ENCODE assay signal across 8 mouse cellular contexts in genomic region chr4:135273307-135273682, GRCm38 (mm10). TPM values are rescaled to one million over a fixed set of nuclear protein-coding genes. Genes with fewer than 3 reads are reported as not detected.
A peak's percentile ranks its signal among the peaks of the same experiment; 100 is the strongest.
DNase-seq lines count a peak whose midpoint lies in the region; ATAC-seq and TF ChIP-seq lines count a peak whose summit lies in the region.

No protein-coding gene starts in this region.

- H3K4me3 ChIP-seq in thymus, adult 2 months (ENCODE audit: control insufficient read depth, insufficient read depth, low read length), result peak overlapping the region; percentile 34
- H3K4me3 ChIP-seq in forebrain, postnatal 0 days (ENCODE audit: low read depth, low read length), result peak overlapping the region; percentile 81
- peak overlapping the region; percentile 70 for H3K4me3 ChIP-seq in midbrain, embryonic 12.5 days

- WGBS in thymus, adult 2 months, result 16% methylated on average over 17 of the region's 17 CpGs
- WGBS in forebrain, postnatal 0 days, result 4% methylated on average over 17 of the region's 17 CpGs
- 3% methylated on average over 17 of the region's 17 CpGs for WGBS in midbrain, embryonic 12.5 days

- H3K9me3 ChIP-seq in forebrain, postnatal 0 days (ENCODE audit: low read length), result no peaks in the 10 kb centered on the region
- no peaks in the 10 kb centered on the region for H3K9me3 ChIP-seq in midbrain, embryonic 12.5 days

- H3K27me3 ChIP-seq in thymus, adult 2 months (ENCODE audit: control insufficient read depth, insufficient read depth, low read length), result no peaks in the 10 kb centered on the region
- H3K27me3 ChIP-seq in forebrain, postnatal 0 days (ENCODE audit: insufficient read depth, low read length), result no peaks in the 10 kb centered on the region
- peaks cover 40% of the 10 kb centered on the region for H3K27me3 ChIP-seq in midbrain, embryonic 12.5 days

- TF ChIP-seq POLR2A in thymus, adult 2 months (IDR thresholded peaks at IDR 0.05; ENCODE audit: control insufficient read depth, extremely low read depth, insufficient read depth, low read length, poor library complexity), result no peak

- peaks cover 35% of the 10 kb centered on the region for H3K4me1 ChIP-seq in thymus, adult 2 months (replicated peaks; ENCODE audit: control insufficient read depth, insufficient read depth, low read length)
- H3K4me1 ChIP-seq in forebrain, postnatal 0 days (ENCODE audit: insufficient read depth), result peaks cover 9% of the 10 kb centered on the region; the same call in 1 of the 2 replicates
- peaks cover 36% of the 10 kb centered on the region for H3K4me1 ChIP-seq in midbrain, embryonic 12.5 days

- no peak overlapping the region for H3K9ac ChIP-seq in forebrain, postnatal 0 days
- H3K9ac ChIP-seq in midbrain, embryonic 12.5 days (replicated peaks), result no peak overlapping the region

- TF ChIP-seq CTCF in thymus, adult 2 months (IDR thresholded peaks at IDR 0.05; ENCODE audit: borderline replicate concordance, control insufficient read depth, extremely low read depth, insufficient read depth, low read length, poor library complexity), result no peak
- TF ChIP-seq CTCF in forebrain, postnatal 0 days (IDR thresholded peaks at IDR 0.05; ENCODE audit: low read depth), result no peak

- H3K27ac ChIP-seq in thymus, adult 2 months (ENCODE audit: control insufficient read depth, insufficient read depth, low read length), result no peak overlapping the region
- H3K27ac ChIP-seq in forebrain, postnatal 0 days (ENCODE audit: low read depth, low read length), result no peak overlapping the region
- no peak overlapping the region for H3K27ac ChIP-seq in midbrain, embryonic 12.5 days (replicated peaks)

- H3K4me2 ChIP-seq in forebrain, postnatal 0 days (ENCODE audit: low read depth), result peak overlapping the region; percentile 71
- H3K4me2 ChIP-seq in midbrain, embryonic 12.5 days (replicated peaks), result peak overlapping the region; percentile 76

- no peak for ATAC-seq in forebrain, postnatal 0 days
- ATAC-seq in midbrain, embryonic 12.5 days (ENCODE audit: low FRiP score, low read depth), result no peak

- no peaks in the 10 kb centered on the region for H3K36me3 ChIP-seq in thymus, adult 2 months (ENCODE audit: control insufficient read depth, insufficient read depth, low read length)
- H3K36me3 ChIP-seq in forebrain, postnatal 0 days (ENCODE audit: insufficient read depth), result no peaks in the 10 kb centered on the region
- H3K36me3 ChIP-seq in midbrain, embryonic 12.5 days, result no peaks in the 10 kb centered on the region

- intact Hi-C loops in left cerebral cortex, postnatal 10 days (cut with DNase I), result loop anchor here (5.0 kb wide), 1 partner anchor 39 kb away; no protein-coding TSS in a partner anchor

- no peak for DNase-seq in thymus, adult 2 months
- DNase-seq in thymus, postnatal 10 days (ENCODE audit: low spot score in 2 of 2), result no peak
- no peak for DNase-seq in forebrain, postnatal 0 days
- DNase-seq in kidney, postnatal 4 days, result peak; percentile 50 to 71
- DNase-seq in left cerebral cortex, postnatal 10 days (ENCODE audit: extremely low spot score in 1 of 2, low spot score in 2 of 2), result no peak
- DNase-seq in left cerebral cortex, adult 11 months (ENCODE audit: low spot score), result no peak
- no peak for DNase-seq in adrenal gland, adult 18-20 months (ENCODE audit: low spot score in 2 of 2)

RNA-seq across cellular contexts. Expression of gene Clic4, which starts 0.7 kb away (rescaled TPM):
- 50.2 and 55.1 TPM in 2 replicates for polyA plus RNA-seq in thymus, adult 2 months (2012; rRNA removed)
- 44.0 and 65.2 TPM in 2 replicates for total RNA-seq in forebrain, postnatal 0 days (2014; rRNA removed)
- polyA plus RNA-seq in forebrain, postnatal 0 days (2015; fragmentation: Nextera tagmentation; extraction: Ambion mirVana), result 34.5 and 41.5 TPM in 2 replicates
- 194 and 199 TPM in 2 replicates for polyA plus RNA-seq in midbrain, embryonic 12.5 days (2016; fragmentation: Nextera tagmentation; extraction: Ambion mirVana)
- 10 to 100 TPM; 27.1 to 27.6 TPM for total RNA-seq in left cerebral cortex, postnatal 10 days (2021)
- total RNA-seq in adrenal gland, adult 18-20 months (2021), result 100 to 1,000 TPM in 1 of 2 experiments, 10 to 100 TPM in 1; 74.4 to 136 TPM

Comparison
In these comparisons a context has a peak if more than half of its experiments do, and no peak if none do; other contexts are left out.
1. DNase-seq: peak in kidney, postnatal 4 days (2 of 2); none in thymus, adult 2 months (single experiment), thymus, postnatal 10 days (0 of 2), forebrain, postnatal 0 days (single experiment), left cerebral cortex, postnatal 10 days (0 of 2), left cerebral cortex, adult 11 months (single experiment) and adrenal gland, adult 18-20 months (0 of 2).
2. Peak in every context shown above with its lines, with median percentiles within 50 percentile points of each other: H3K4me3 ChIP-seq.